Mouse (Mus musculus) heart, embryonic 15.5 days (tissue): ENCODE results near the gene Mapk9. TPM values are rescaled to one million over a fixed set of nuclear protein-coding genes. Genes with fewer than 3 reads are reported as not detected.

Experiments
- ATAC-seq: fragments of 200-750 bp; cut with Nextera tagmentation; replicated peaks from 2 replicates; pipeline ENCODE4 v1.8.0; 2017; ENCODE audit warnings: low read depth, moderate TSS enrichment; ENCODE audit not compliant: insufficient number of reproducible peaks, insufficient read depth, low FRiP score
- H3K27ac ChIP-seq: fragments of 300-500 bp; sonication (generic); 2 replicates; pipeline ENCODE4 v1.5.1; 2015; ENCODE audit warnings: mild to moderate bottlenecking, inconsistent platforms
- H3K27me3 ChIP-seq: fragments of 300-500 bp; sonication (generic); 2 replicates; pipeline ENCODE4 v1.6.1; 2015; ENCODE audit warnings: inconsistent platforms
- H3K36me3 ChIP-seq: fragments of 300-500 bp; sonication (generic); 2 replicates; pipeline ENCODE4 v1.6.1; 2015; ENCODE audit warnings: mild to moderate bottlenecking, inconsistent platforms
- H3K4me1 ChIP-seq: fragments of 300-500 bp; sonication (generic); replicated peaks from 2 replicates; pipeline ENCODE4 v1.6.1; 2015; ENCODE audit warnings: inconsistent platforms
- H3K4me2 ChIP-seq: fragments of 300-500 bp; sonication (generic); 2 replicates; pipeline ENCODE4 v1.6.1; 2015; ENCODE audit warnings: inconsistent platforms, mild to moderate bottlenecking, moderate library complexity
- H3K4me3 ChIP-seq: fragments of 300-500 bp; sonication (generic); 2 replicates; pipeline ENCODE4 v1.5.1; 2015; ENCODE audit warnings: mild to moderate bottlenecking, inconsistent platforms
- H3K9ac ChIP-seq: fragments of 300-500 bp; sonication (generic); 2 replicates; pipeline ENCODE4 v1.6.1; 2015; ENCODE audit warnings: mild to moderate bottlenecking, inconsistent platforms
- H3K9me3 ChIP-seq: fragments of 300-500 bp; sonication (generic); replicated peaks from 2 replicates; pipeline ENCODE4 v1.6.1; 2016; ENCODE audit warnings: inconsistent platforms
- WGBS: fragments of 180-500 bp; shearing (Covaris S2); methylation state at CpG from one replicate; pipeline ENCODE4 v1.1.7; 2015; ENCODE audit warnings: mixed read lengths; 5-methylcytosine and 5-hydroxymethylcytosine counted together
- polyA plus RNA-seq: library from polyadenylated mRNA; unstranded; fragments of >200 nt; fragmentation: Nextera tagmentation; extraction: Ambion mirVana; gene quantifications from 2 replicates; pipeline ENCODE4 v1.2.1, GENCODE M21; 2015

Mapk9 gene
- polyA plus RNA-seq, 1 experiment from 2014 or later = 31.1 TPM

GRCm38 (mm10) chr11:49840666-49841065, 5.9 kb upstream of the Mapk9 start:
- no peak overlapping the region for H3K4me2 ChIP-seq
- no peak overlapping the region for H3K4me3 ChIP-seq
- no peak overlapping the region for H3K9ac ChIP-seq
- no peaks in the 10 kb centered on the region; the same call in 1 of the 2 replicates for H3K4me1 ChIP-seq
- H3K27me3 ChIP-seq = no peaks in the 10 kb centered on the region
- H3K36me3 ChIP-seq = no peaks in the 10 kb centered on the region
- 38% methylated on average over 1 of the region's 1 CpGs for WGBS
- ATAC-seq = no peak
- H3K27ac ChIP-seq = no peak overlapping the region
- no peaks in the 10 kb centered on the region for H3K9me3 ChIP-seq

- no peak overlapping the region for H3K4me2 ChIP-seq
- H3K4me1 ChIP-seq = peaks cover 5% of the 10 kb centered on the region
- 96% methylated on average over 1 of the region's 1 CpGs for WGBS
- no peak overlapping the region for H3K27ac ChIP-seq
- H3K9ac ChIP-seq = no peak overlapping the region
- no peak for ATAC-seq
- no peaks in the 10 kb centered on the region for H3K27me3 ChIP-seq
- no peaks in the 10 kb centered on the region for H3K9me3 ChIP-seq
- H3K4me3 ChIP-seq = no peak overlapping the region
- no peaks in the 10 kb centered on the region for H3K36me3 ChIP-seq
These were observed 4.7 kb upstream of the Mapk9 start for GRCm38 (mm10) chr11:49841886-49842285.

GRCm38 (mm10) chr11:49842718-49843117, 3.8 kb upstream of the Mapk9 start:
- no peak overlapping the region for H3K27ac ChIP-seq
- H3K36me3 ChIP-seq = no peaks in the 10 kb centered on the region
- ATAC-seq = no peak
- H3K4me1 ChIP-seq = peaks cover 10% of the 10 kb centered on the region
- no peak overlapping the region for H3K4me2 ChIP-seq
- no peaks in the 10 kb centered on the region for H3K9me3 ChIP-seq
- H3K4me3 ChIP-seq = no peak overlapping the region
- H3K27me3 ChIP-seq = no peaks in the 10 kb centered on the region
- 42% methylated on average over 3 of the region's 3 CpGs for WGBS
- no peak overlapping the region for H3K9ac ChIP-seq

- Histone ChIP-seq H3K4me2 (no peak overlapping the region), H3K9ac (no peak overlapping the region), H3K27me3 (no peaks in the 10 kb centered on the region), H3K27ac (no peak overlapping the region), H3K4me3 (no peak overlapping the region), H3K36me3 (no peaks in the 10 kb centered on the region), H3K9me3 (no peaks in the 10 kb centered on the region), H3K4me1 (peaks cover 22% of the 10 kb centered on the region)
- no peak for ATAC-seq
- 84% methylated on average over 10 of the region's 10 CpGs for WGBS
These were observed 2.2 kb upstream of the Mapk9 start for GRCm38 (mm10) chr11:49844311-49844710.

- Histone ChIP-seq H3K9me3 (no peaks in the 10 kb centered on the region), H3K4me1 (peaks cover 22% of the 10 kb centered on the region), H3K27ac (no peak overlapping the region), H3K9ac (no peak overlapping the region), H3K27me3 (no peaks in the 10 kb centered on the region), H3K4me3 (no peak overlapping the region), H3K36me3 (no peaks in the 10 kb centered on the region), H3K4me2 (no peak overlapping the region)
- no peak for ATAC-seq
- 33% methylated on average over 3 of the region's 3 CpGs for WGBS
These were observed 1.6 kb upstream of the Mapk9 start for GRCm38 (mm10) chr11:49844969-49845368.

GRCm38 (mm10) chr11:49845958-49846357, 593 bp upstream of the Mapk9 start:
- Histone ChIP-seq H3K4me1 (peaks cover 22% of the 10 kb centered on the region), H3K4me3 (peak overlapping the region; percentile 97), H3K27ac (peak overlapping the region; percentile 69), H3K9me3 (no peaks in the 10 kb centered on the region), H3K36me3 (peaks cover 4% of the 10 kb centered on the region; the same call in 1 of the 2 replicates), H3K4me2 (peak overlapping the region; percentile 71), H3K27me3 (no peaks in the 10 kb centered on the region), H3K9ac (peak overlapping the region; percentile 59)
- no peak for ATAC-seq
- WGBS = 28% methylated on average over 11 of the region's 11 CpGs

- Histone ChIP-seq H3K27ac (peak overlapping the region; percentile 91), H3K4me2 (peak overlapping the region; percentile 71), H3K4me1 (peaks cover 22% of the 10 kb centered on the region), H3K4me3 (peak overlapping the region; percentile 97), H3K27me3 (no peaks in the 10 kb centered on the region), H3K9ac (peak overlapping the region; percentile 95), H3K36me3 (peaks cover 5% of the 10 kb centered on the region; the same call in 1 of the 2 replicates), H3K9me3 (no peaks in the 10 kb centered on the region)
- 8% methylated on average over 29 of the region's 29 CpGs for WGBS
- ATAC-seq = peak; percentile 0; the same call in 1 of the 2 replicates
These were observed 690 bp downstream of the Mapk9 start for GRCm38 (mm10) chr11:49847071-49847810.

GRCm38 (mm10) chr11:49847811-49848078, 1.2 kb downstream of the Mapk9 start:
- Histone ChIP-seq H3K4me3 (peak overlapping the region; percentile 97), H3K4me1 (peaks cover 22% of the 10 kb centered on the region), H3K27me3 (no peaks in the 10 kb centered on the region), H3K9ac (peak overlapping the region; percentile 95), H3K36me3 (peaks cover 5% of the 10 kb centered on the region; the same call in 1 of the 2 replicates), H3K27ac (peak overlapping the region; percentile 91), H3K4me2 (peak overlapping the region; percentile 71), H3K9me3 (no peaks in the 10 kb centered on the region)
- 54% methylated on average over 2 of the region's 2 CpGs for WGBS
- no peak for ATAC-seq

- H3K9me3 ChIP-seq = no peaks in the 10 kb centered on the region
- peak overlapping the region; percentile 91 for H3K27ac ChIP-seq
- H3K9ac ChIP-seq = peak overlapping the region; percentile 95
- H3K4me1 ChIP-seq = peaks cover 22% of the 10 kb centered on the region
- no peaks in the 10 kb centered on the region for H3K27me3 ChIP-seq
- H3K4me3 ChIP-seq = peak overlapping the region; percentile 97
- no peak for ATAC-seq
- peaks cover 5% of the 10 kb centered on the region; the same call in 1 of the 2 replicates for H3K36me3 ChIP-seq
- peak overlapping the region; percentile 71 for H3K4me2 ChIP-seq
- 35% methylated on average over 4 of the region's 4 CpGs for WGBS
These were observed 1.7 kb downstream of the Mapk9 start for GRCm38 (mm10) chr11:49848080-49848815.

GRCm38 (mm10) chr11:49850331-49850730, 3.8 kb downstream of the Mapk9 start:
- no peak for ATAC-seq
- no peaks in the 10 kb centered on the region for H3K9me3 ChIP-seq
- peaks cover 22% of the 10 kb centered on the region for H3K4me1 ChIP-seq
- peaks cover 15% of the 10 kb centered on the region for H3K36me3 ChIP-seq
- H3K4me2 ChIP-seq = no peak overlapping the region
- H3K9ac ChIP-seq = no peak overlapping the region
- no peaks in the 10 kb centered on the region for H3K27me3 ChIP-seq
- no peak overlapping the region for H3K4me3 ChIP-seq
- 88% methylated on average over 7 of the region's 7 CpGs for WGBS
- no peak overlapping the region for H3K27ac ChIP-seq

GRCm38 (mm10) chr11:49855144-49855543, 8.6 kb downstream of the Mapk9 start:
- H3K9ac ChIP-seq = no peak overlapping the region
- H3K36me3 ChIP-seq = peaks cover 16% of the 10 kb centered on the region

More at GRCm38 (mm10) chr11:49855144-49855543, 8.6 kb downstream of the Mapk9 start:
- no peak for ATAC-seq
- H3K4me3 ChIP-seq = no peak overlapping the region
- no peaks in the 10 kb centered on the region for H3K9me3 ChIP-seq
- 69% methylated on average over 5 of the region's 5 CpGs for WGBS
- no peaks in the 10 kb centered on the region for H3K27me3 ChIP-seq
- H3K4me1 ChIP-seq = no peaks in the 10 kb centered on the region
- H3K27ac ChIP-seq = no peak overlapping the region
- no peak overlapping the region for H3K4me2 ChIP-seq
